Mouse (Mus musculus) kidney, adult 2 months (tissue): ENCODE results near the gene Syna.

Experiments
- CTCF ChIP-seq: fragments of 200-500 bp; conservative IDR thresholded peaks from 2 replicates; pipeline ENCODE4 v1.5.1; 2011; ENCODE audit warnings: low read depth, mild to moderate bottlenecking, control low read depth, low read length, moderate library complexity, mixed read lengths; ENCODE audit not compliant: insufficient read depth, insufficient read length
- POLR2A ChIP-seq: fragments of 200-500 bp; IDR thresholded peaks from one replicate; pipeline ENCODE4 v1.6.1; 2011; ENCODE audit warnings: low read depth, low read length, control low read depth

DNA sequence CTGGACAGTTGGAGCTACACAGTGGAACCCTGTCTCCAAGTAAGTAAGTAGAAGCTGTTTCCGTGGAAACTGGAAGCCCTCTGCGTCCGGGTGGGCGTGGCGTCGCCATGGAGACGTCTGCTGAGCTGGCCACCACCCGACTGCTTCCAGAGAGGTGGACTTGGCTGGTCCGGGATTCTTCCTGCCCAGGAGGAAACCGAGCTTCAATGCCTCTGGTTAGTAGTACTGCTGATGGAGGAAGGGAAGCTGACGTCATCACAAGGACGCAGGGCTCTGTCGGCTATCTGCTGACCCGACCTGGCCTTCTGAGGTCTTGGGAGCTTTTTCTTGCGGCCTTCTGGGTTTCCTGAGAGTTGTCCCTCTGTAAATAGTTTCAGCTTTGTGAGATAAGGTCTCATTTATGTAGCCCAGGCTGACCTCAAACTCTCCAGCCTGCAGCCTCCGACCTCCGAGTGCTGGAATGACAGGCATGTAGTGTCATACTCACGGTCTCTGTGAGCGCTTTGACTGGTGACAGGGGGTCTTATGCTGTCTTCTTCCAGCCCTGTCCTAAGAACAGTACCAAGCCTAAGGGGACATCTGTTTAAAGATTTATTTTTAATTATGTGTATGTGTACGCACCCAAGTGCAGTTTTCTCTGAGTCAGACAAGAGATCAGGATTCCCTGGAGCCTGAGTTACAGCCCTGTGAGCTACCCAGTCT, 4.4 kb downstream of the Syna start:
- TF ChIP-seq CTCF (no peak), POLR2A (no peak)
